Mouse (Mus musculus): ENCODE results near the gene C2cd2l. TPM values are rescaled to one million over a fixed set of nuclear protein-coding genes. Genes with fewer than 3 reads are reported as not detected.

C2cd2l gene
- total and polyA plus RNA-seq, 3 experiments: 4.7 to 10.9 TPM; not detected in 1

DNA sequence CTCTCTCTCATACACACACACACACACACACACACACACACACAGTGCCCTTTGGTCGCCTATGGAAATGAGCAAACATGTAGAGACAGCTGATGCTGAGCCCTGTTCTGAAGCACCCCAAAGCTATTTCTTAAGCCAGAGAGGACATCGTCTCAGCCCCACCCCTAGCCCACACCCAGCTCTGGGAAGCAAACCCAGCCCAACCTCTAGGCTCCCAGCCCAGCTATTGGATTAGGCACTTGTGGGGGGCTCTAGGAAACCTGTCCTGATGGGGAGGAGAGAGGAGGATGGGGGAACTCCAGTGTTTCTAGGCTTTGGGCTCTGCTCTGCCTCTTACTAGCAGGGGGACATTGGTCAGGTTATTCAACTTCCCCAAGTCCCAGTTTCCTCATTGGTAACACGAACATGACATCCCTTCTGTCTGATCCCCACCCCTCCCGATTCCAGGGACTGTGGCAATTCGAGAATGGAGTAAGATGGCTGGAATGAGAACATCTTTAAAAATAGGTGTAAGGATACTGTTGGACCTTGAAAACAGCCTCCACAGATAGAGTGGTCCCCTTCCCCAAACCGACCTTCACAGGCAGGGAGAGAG, 33.7 kb downstream of the C2cd2l start:
- TF ChIP-seq UBTF (IDR thresholded peaks at IDR 0.05; ENCODE audit: borderline replicate concordance, insufficient read depth, low read depth, low read length): no peak
- TF ChIP-seq JUND (IDR thresholded peaks at IDR 0.05; ENCODE audit: low read depth, low read length): 0 out of 2 replicates have a peak, but pooled peaks have one; percentile 3
- peaks cover 8 to 22% of the 10 kb centered on the region in 2 experiments for H3K4me1 ChIP-seq (ENCODE audit: control insufficient read depth in 1 of 2, insufficient read depth in 2 of 2, low read length in 2 of 2)
- no peak overlapping the region; the same call in 1 of the 2 replicates for H3K27ac ChIP-seq (ENCODE audit: control insufficient read depth, low read depth, low read length)
- H3K27me3 ChIP-seq (ENCODE audit: control insufficient read depth in 1 of 2, insufficient read depth in 2 of 2, low read length in 2 of 2): no peaks in the 10 kb centered on the region
- H3K9me3 ChIP-seq (replicated peaks; ENCODE audit: insufficient read depth, low read length): no peaks in the 10 kb centered on the region
- H3K9ac ChIP-seq (ENCODE audit: control insufficient read depth, low read depth, low read length, poor library complexity, severe bottlenecking): peak overlapping the region; percentile 10; the same call in 1 of the 2 replicates
- H3K36me3 ChIP-seq (ENCODE audit: control insufficient read depth in 1 of 2, insufficient read depth in 2 of 2, low read length in 2 of 2): peaks cover 0 to 11% of the 10 kb centered on the region in 2 experiments; a peak in 3 of 4 replicates
- DNase-seq (ENCODE audit: low read depth, low spot score): peak; percentile 60
- H3K4me3 ChIP-seq (ENCODE audit: control insufficient read depth in 1 of 2, insufficient read depth in 1 of 2, low read depth in 2 of 2, low read length in 2 of 2): peak overlapping the region; percentile 70
- peaks cover 8% of the 10 kb centered on the region; the same call in 1 of the 2 replicates for H3K79me2 ChIP-seq (ENCODE audit: control insufficient read depth, insufficient read depth, low read length, poor library complexity)

DNA sequence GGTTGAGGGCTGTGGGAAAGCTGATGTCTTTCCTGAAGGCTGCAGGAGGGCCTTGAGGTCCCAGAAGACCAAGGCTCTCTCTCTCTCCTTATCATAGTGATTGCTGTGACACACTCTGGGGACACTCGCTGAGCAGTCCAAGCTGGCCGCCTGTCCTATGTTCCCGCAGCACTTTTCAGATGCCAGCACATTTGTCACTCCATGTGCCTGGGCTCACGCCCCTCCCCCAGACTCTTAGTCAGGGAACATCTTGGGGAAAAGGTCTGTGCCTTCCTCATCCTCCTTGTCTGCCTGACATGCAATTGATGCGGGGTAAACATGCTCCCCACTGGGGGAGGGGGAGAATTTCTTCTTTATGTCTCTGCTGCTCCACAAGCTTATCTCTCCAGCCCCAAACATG, 36.9 kb downstream of the C2cd2l start:
- peaks cover 0 to 2% of the 10 kb centered on the region in 2 experiments; a peak in 3 of 4 replicates for H3K36me3 ChIP-seq (ENCODE audit: control insufficient read depth in 1 of 2, insufficient read depth in 2 of 2, low read length in 2 of 2)
- no peaks in the 10 kb centered on the region for H3K27me3 ChIP-seq (ENCODE audit: control insufficient read depth in 1 of 2, insufficient read depth in 2 of 2, low read length in 2 of 2)
- peaks cover 8% of the 10 kb centered on the region; the same call in 1 of the 2 replicates for H3K79me2 ChIP-seq (ENCODE audit: control insufficient read depth, insufficient read depth, low read length, poor library complexity)
- H3K4me1 ChIP-seq (ENCODE audit: control insufficient read depth in 1 of 2, insufficient read depth in 2 of 2, low read length in 2 of 2): peaks cover 2 to 15% of the 10 kb centered on the region in 2 experiments
- no peaks in the 10 kb centered on the region for H3K9me3 ChIP-seq (replicated peaks; ENCODE audit: insufficient read depth, low read length)
- H3K9ac ChIP-seq (ENCODE audit: control insufficient read depth, low read depth, low read length, poor library complexity, severe bottlenecking): no peak overlapping the region
- DNase-seq (ENCODE audit: low read depth, low spot score): no peak
- no peak overlapping the region for H3K4me3 ChIP-seq (ENCODE audit: control insufficient read depth in 1 of 2, insufficient read depth in 1 of 2, low read depth in 2 of 2, low read length in 2 of 2)
- H3K27ac ChIP-seq (ENCODE audit: control insufficient read depth, low read depth, low read length): no peak overlapping the region
- TF ChIP-seq ZMIZ1 (IDR thresholded peaks at IDR 0.05; ENCODE audit: low read depth, low read length) (no peak), SIN3A (IDR thresholded peaks at IDR 0.05; ENCODE audit: low read length) (no peak), MYC (IDR thresholded peaks at IDR 0.05; ENCODE audit: low read depth, low read length) (no peak), BHLHE40 (IDR thresholded peaks at IDR 0.05; ENCODE audit: borderline replicate concordance, low read depth, low read length) (no peak), NRF1 (IDR thresholded peaks at IDR 0.05; ENCODE audit: insufficient read depth, low read depth, low read length, poor library complexity, severe bottlenecking) (no peak), MAFK (IDR thresholded peaks at IDR 0.05; ENCODE audit: borderline replicate concordance, low read depth, low read length) (no peak), CTCF (IDR thresholded peaks at IDR 0.05 in 2 of 3, conservative IDR thresholded peaks at IDR 0.05 in 1 of 3; ENCODE audit: control insufficient read depth in 1 of 3, insufficient read depth in 1 of 3, low read depth in 2 of 3, low read length in 3 of 3, poor library complexity in 1 of 3, severe bottlenecking in 1 of 3) (no peak), EP300 (IDR thresholded peaks at IDR 0.05; ENCODE audit: low read depth in 1 of 2, low read length in 2 of 2) (no peak)

DNA sequence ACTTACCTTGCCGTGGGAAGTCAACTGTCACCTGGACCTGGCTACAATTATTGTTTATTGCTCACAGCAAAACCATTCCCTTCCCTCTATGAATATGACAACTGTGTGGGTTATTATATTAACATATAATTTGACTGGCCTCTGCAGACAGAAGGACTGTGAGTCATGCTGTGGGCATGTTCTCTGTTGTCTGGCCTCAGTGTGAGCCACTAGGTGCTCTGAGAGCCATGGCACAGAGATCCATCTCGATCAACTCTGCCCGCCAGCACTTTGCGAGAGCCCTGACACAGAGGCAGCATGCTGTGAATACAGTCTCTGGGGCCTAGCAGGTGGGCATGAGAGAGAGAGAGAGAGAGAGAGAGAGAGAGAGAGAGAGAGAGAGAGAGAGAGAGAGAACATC, 50.1 kb downstream of the C2cd2l start:
- H3K4me3 ChIP-seq (ENCODE audit: control insufficient read depth in 1 of 2, insufficient read depth in 1 of 2, low read depth in 2 of 2, low read length in 2 of 2): no peak overlapping the region
- H3K27me3 ChIP-seq (ENCODE audit: control insufficient read depth in 1 of 2, insufficient read depth in 2 of 2, low read length in 2 of 2): no peaks in the 10 kb centered on the region
- peaks cover 0 to 8% of the 10 kb centered on the region in 2 experiments; a peak in 1 of 4 replicates for H3K4me1 ChIP-seq (ENCODE audit: control insufficient read depth in 1 of 2, insufficient read depth in 2 of 2, low read length in 2 of 2)
- H3K9ac ChIP-seq (ENCODE audit: control insufficient read depth, low read depth, low read length, poor library complexity, severe bottlenecking): no peak overlapping the region
- no peak overlapping the region for H3K27ac ChIP-seq (ENCODE audit: control insufficient read depth, low read depth, low read length)
- DNase-seq (ENCODE audit: low read depth, low spot score): no peak
- H3K9me3 ChIP-seq (replicated peaks; ENCODE audit: insufficient read depth, low read length): no peaks in the 10 kb centered on the region
- no peaks in the 10 kb centered on the region; the same call in 1 of the 2 replicates for H3K79me2 ChIP-seq (ENCODE audit: control insufficient read depth, insufficient read depth, low read length, poor library complexity)
- TF ChIP-seq SIN3A (IDR thresholded peaks at IDR 0.05; ENCODE audit: low read length): no peak
- TF ChIP-seq MAFK (IDR thresholded peaks at IDR 0.05; ENCODE audit: borderline replicate concordance, low read depth, low read length): no peak
- TF ChIP-seq POLR2AphosphoS2 (IDR thresholded peaks at IDR 0.05; ENCODE audit: low read length): no peak
- no peak for TF ChIP-seq RCOR1 (IDR thresholded peaks at IDR 0.05; ENCODE audit: low read depth, low read length)
- TF ChIP-seq TCF12 (IDR thresholded peaks at IDR 0.05; ENCODE audit: low read depth, low read length): no peak
- TF ChIP-seq SMC3 (IDR thresholded peaks at IDR 0.05; ENCODE audit: low read depth, low read length): no peak
- no peak for TF ChIP-seq EP300 (IDR thresholded peaks at IDR 0.05; ENCODE audit: low read depth in 1 of 2, low read length in 2 of 2)
- peaks cover 0 to 6% of the 10 kb centered on the region in 2 experiments; a peak in 1 of 4 replicates for H3K36me3 ChIP-seq (ENCODE audit: control insufficient read depth in 1 of 2, insufficient read depth in 2 of 2, low read length in 2 of 2)

Measured in MEL (cell line).